Mouse (Mus musculus) stomach, postnatal 0 days (tissue): ENCODE results near the gene Rrp36.

Experiments used
- CTCF ChIP-seq: IDR thresholded peaks from 2 replicates; pipeline ENCODE4 v1.5.1; 2016; ENCODE audit warnings: antibody characterized with exemption, low read depth, mild to moderate bottlenecking, moderate library complexity
- EP300 ChIP-seq: optimal IDR thresholded peaks from 2 replicates; pipeline ENCODE3; 2016; ENCODE audit warnings: antibody characterized with exemption

- TF ChIP-seq CTCF (no peak), EP300 (no peak)
These were observed 12.8 kb downstream of the Rrp36 start for GRCm38 (mm10) chr17:46661351-46661750.
